Mouse (Mus musculus) left cerebral cortex, postnatal 14 days (tissue): ENCODE results near the gene Ttc7b. TPM values are rescaled to one million over a fixed set of nuclear protein-coding genes. Genes with fewer than 3 reads are reported as not detected.

Source experiments
- DNase-seq, 2 experiments: peaks; one replicate each; pipeline ENCODE4 v3.0.0; 2021 to 2022; ENCODE audit warnings: low spot score in 2 of 2, mixed read lengths in 1 of 2
- intact Hi-C: fragments of 180-260 bp; cut with DNase I; formaldehyde crosslinking; loops from one replicate; pipeline ENCODE4 v1.15.1; 2025
- total RNA-seq, 2 experiments: library from RNA; stranded (reverse); gene quantifications; 2 replicates each; pipeline ENCODE4 v1.2.3; 2021

Gene Ttc7b
- total RNA-seq, 2 experiments from 2014 or later, result 178 to 200 TPM

DNA sequence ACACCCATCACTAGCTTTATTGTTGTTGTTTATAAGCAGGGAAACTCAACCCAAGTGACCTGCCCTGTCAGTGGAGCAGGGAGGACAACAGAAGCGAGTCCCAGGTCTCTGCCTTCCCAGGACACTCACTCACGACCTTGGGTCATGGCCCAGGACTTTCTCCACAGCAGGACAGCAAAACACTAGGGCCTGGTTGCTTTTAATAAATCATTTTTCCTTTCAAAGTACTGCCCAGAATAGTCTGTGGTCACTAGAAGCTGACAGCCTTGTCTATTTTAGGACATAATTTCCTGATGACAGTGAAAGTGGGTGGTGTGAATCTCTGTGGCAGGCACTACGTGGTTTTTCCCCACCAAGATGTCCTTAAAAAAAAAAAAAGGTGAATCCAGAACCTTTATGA lies 7.6 kb upstream of the Ttc7b start:
- DNase-seq, result no peak
- intact Hi-C loops, result no loop called here

DNA sequence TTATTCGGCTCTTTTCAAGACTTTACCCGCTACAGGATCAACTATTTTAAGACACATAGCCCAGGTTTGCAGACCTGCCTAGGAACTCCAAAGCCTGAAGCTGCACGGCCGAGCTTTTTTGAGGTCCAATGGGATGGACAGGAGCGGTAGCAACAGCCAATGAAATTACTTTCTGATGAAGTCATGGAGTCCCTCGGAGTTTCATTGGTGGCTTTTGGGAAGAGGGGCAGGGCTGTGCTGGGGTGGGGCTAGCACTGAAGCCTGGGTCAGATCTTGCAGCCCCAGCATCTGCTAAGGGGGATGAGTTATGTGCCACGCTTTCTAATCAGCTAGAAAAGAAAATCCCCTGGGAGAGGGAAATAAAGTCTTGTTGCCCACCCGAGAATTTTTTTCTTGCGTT lies 7.1 kb upstream of the Ttc7b start:
- intact Hi-C loops, result no loop called here

DNA sequence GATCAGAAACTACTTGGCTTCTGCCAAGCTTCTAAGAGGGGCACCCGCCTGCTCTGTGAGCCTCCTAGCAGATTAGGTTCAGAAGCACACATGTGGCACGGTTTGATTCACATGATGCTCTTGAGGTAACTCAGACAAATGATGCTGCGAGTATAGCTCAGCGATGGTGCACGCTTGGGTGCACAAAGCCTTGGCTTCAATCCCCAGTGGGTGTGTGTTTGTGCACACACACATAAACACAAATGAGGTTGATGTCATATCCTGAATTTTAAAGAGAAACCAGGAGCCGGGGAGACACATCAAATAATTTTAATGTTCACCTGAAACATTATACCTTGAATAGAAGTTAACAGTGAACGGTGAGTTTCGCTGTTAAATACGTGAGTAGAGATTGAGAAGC lies 6.6 kb upstream of the Ttc7b start:
- DNase-seq, result no peak
- intact Hi-C loops, result no loop called here

More for the DNA sequence above, 7.1 kb upstream of the Ttc7b start:
- peak; percentile 84 to 90 for DNase-seq

DNA sequence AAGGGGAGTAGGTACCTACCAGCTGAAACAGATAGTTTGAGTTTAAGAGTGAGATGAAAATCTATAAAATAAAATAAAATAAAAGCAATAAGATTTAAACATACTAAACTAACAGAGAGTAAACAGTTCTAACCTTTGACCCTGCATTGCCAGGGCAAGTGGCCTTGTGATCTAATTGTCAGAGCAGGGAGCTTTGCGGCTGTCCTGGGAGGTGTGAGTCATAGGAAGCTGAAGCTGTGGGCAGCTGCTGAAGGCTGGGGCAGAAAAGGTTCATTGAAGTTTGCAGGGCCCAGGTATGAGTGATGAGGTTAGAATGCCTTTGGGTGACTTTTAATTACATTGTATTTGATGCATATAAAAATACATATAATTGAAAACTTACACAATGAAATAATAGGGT lies 5.3 kb upstream of the Ttc7b start:
- intact Hi-C loops, result no loop called here
- DNase-seq, result no peak

DNA sequence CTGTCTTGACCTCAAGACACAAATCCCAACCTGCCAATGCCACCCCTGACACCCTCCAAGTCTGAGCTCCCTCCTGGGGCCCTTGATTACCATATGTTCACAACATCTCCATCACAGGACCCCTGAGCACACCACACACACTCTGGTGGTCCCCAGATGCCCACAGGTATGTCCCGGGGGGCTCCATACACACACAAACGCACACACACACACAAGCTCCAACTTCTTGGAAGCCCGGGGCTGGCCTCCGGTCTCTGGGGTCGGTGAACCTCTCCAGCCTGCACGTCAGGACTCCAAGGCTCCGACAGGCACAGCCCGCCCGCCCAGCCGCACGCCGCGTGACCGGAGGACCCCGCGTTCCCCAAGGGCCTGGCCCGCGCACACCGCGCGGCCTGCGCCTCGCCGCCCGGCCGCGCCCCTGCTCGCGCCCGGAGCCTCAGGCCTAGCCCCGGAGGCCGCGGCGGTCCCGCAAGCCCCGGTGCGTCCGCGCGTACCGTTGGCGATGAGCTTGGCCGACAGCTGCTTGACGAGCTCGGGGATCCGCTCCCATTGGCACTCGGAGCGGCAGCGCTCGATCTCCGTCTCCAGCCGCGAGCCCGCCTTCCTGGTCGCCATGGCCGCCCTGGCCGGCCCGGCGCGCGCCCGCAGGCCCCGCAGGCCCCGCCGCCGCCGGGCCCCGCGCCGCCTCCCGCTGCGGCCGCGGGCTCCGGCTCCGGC lies 391 bp downstream of the Ttc7b start:
- peak in 1 of 2 experiments; percentile 40 for DNase-seq
- intact Hi-C loops, result no loop called here

DNA sequence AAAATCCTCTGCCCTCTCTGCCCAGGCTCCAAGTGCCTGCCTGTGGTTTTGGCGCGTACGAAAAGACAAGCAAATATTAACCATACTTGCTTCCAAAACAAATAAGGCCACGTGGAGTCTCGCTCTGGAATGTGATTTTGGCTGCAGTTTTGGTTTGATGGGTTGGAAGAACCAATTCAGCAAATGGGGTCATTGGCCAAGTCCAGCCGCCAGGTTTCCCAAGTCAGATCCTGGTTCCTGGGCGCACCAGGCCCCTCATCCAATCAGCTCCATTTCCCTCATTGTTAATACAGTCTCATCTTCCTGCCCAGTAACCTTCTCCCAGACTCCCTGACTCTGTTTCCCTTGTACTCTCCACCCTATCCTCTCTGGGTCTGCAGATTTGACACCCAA lies 946 bp downstream of the Ttc7b start:
- intact Hi-C loops, result no loop called here
- DNase-seq, result no peak

DNA sequence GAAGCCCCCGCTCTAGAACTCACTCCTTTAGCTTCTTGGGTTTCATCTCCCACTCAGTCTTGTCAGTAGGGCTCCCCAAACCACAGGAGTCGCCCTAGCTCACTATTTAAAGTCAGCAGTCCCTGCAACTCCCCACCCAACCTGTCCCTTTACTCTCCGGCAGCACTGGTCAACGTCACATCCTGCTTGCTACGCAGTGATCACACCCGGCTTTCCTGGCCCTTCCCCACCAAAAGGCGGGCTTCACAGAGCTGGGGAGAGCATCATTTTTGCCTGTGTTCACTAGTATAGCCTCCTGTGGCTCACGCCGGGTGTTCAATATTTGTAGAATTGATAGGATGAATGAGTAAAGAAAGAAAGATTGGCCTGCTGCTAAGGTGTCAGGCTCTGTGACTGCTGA lies 3.3 kb downstream of the Ttc7b start:
- intact Hi-C loops, result no loop called here
- DNase-seq, result no peak

DNA sequence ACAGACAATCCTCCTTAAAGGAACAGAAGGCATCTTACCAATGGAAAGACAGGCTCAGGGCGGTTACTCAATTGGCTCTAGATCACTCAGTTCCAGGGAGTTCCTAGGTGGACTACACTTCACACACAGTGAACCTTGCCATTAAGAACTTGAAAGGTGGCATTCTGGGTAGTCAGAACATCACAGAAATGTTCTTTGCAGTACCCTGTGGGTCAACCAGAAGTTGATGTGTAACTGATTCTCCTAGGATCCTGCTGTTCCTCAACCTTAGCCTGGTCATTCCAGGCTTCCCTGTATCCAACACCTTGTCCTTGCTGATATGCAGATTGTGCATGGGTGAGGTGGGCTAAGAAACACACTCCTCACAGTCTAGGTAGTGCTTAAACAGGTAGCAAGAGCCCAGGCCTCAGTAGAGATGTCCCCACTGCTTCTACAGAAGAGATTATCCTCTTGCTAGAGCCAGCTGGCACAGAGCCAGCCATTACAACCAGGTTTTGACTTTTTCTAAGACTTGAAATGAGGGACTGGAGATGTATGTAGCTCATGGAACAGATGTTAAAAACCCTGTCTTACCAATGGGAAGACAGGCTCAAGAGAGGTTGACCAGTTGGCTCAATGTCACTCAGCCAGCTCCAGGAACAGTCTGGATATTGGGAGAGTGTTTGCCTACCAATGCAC lies 4.3 kb downstream of the Ttc7b start:
- no peak for DNase-seq

DNA sequence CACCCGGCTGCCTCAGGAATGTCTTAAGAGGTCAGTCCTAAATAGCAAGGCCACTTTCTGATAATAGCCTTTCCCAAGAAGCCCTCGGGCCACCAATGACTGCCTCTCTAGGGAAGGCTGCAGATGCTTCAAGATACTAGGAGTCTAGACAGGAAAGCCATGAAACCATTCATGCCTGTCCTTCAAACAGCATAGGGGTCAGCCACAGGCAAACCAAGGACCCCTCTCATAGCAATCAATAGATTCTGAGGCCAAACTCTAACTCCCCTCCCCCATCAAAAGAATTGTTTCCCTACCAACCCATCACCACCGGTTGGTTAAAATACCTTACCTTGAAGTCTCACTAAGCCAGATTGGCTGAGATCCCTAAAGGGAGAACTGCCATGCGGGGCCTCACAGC lies 5.1 kb downstream of the Ttc7b start:
- intact Hi-C loops, result no loop called here
- no peak for DNase-seq

More for the DNA sequence above, 4.3 kb downstream of the Ttc7b start:
- intact Hi-C loops, result no loop called here

DNA sequence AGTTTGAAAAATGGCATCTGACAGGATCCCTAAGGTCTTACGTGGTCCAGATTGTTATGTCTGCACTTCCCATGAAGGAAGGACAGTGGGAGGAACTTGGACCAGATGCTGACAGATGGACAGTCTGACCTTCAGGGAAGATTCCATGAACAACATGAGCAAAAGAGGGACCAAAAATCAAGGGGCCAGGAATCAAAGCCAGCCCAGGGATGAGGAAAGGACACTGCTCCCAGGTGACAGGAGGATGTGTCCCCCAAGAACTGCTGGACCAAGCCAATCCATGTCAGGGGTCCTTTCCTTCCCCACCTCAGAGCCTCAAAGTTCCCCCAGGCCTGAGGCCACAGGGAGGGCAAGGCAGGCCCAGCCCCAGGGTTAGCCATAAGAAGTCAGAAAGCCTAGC lies 6.0 kb downstream of the Ttc7b start:
- intact Hi-C loops, result no loop called here
- no peak for DNase-seq

DNA sequence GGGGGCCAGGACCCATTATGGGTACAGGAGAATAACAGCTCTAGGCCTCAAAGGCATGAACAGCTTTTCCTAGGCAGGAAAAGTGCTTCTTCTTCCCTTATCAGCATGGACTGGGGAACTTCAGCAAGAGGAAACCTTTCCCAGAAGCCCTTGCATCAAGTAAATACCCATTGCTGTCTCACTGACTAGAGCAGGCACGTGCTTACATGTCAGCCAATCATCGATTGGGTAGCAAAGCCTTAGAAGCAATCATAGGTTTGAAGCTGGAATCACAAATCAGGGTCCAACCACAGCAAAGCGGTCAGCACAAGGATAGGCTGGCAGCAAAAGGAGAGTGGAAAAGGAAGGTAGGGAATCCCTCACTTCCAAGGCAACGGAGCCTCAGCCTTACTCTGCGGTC lies 7.5 kb downstream of the Ttc7b start:
- intact Hi-C loops, result no loop called here

DNA sequence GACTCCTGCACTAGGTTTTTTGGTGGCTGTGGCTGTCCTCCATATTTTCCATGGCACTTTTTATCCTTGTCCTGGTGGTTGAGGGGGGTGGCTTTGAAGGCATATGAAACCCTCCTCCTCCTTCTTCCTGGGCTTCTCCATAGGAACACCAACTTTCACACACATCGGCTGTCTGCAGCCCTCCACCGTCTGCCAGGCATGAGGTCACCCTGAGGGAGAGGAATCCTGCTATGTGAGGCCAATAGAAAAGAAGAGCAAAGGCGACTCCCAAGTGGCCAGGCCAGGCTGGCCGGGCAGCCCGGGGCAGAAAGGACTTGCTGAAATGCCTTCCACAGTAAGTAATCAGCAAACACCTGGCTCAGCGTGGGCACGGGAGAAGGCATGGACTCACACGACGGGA lies 8.0 kb downstream of the Ttc7b start:
- intact Hi-C loops, result no loop called here
- DNase-seq, result no peak

More for the DNA sequence above, 7.5 kb downstream of the Ttc7b start:
- DNase-seq, result no peak

DNA sequence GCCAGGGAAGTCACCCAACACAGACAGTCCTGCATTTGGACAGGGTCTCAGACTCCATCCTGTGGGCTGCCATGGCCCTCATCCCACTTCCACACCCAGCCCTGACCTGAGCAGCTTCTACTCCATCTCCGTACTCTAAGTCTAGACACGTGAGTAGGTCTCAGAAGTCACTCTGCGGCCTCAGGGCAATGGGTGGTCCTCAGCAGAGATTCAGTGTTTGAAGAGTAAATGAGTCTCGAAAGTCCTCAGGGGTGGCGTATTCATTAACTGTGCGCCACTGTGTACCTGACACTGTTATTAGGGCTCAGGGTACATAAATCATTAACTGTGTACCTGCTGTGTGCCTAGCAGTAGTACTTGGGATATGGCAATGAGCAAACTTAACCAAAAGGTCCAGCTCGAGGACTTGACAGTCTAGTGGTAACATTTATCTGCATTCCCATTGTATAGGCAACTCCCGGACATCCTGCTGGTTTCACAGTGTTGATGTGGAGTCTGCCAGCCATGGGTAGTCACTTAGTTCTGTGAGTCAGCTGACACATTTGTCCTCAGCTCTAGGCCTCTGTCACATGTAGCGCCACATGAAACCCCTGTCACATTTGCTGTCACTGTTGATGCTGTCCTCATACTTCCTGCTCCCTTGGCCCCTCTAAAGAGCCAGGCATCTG lies 10.9 kb downstream of the Ttc7b start:
- intact Hi-C loops, result no loop called here

DNA sequence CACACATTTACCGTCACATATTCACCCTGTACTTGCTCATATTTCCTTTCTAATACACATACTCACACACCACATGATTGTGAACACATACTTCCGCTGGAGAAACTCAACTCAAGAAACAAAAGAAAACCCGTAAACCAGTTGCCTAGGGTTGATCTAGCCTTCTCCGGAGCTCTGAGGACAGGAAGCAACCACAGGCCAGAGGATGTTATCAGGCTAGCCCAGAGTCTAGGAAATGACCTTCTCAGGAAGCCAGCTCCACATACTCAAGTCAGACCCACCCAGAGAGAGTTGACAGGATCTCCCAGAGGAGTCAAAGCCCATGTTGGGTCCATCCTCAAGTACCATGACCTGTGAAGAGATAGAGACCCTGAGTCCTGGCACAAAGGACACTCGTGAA lies 12.0 kb downstream of the Ttc7b start:
- no peak for DNase-seq
- intact Hi-C loops, result no loop called here

More for the DNA sequence above, 10.9 kb downstream of the Ttc7b start:
- DNase-seq, result no peak

DNA sequence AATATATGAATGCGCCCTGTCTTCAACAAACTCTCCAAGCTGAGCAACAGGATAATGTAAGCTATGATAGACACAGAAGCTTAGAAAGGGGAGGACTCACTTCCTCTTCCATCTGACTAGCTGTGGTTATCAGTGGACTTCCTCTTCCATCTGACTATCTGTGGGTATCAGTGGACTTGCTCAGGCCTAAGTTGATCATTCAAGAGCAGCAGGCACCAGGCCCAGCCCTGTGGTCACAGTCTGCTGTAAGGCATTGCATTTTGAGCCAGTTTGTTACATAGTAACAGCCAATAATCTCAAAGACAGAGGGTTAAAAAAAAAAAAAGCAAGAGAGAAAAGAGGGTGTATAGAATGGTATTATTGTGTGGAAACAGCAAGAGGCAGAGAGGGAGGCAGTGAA lies 15.1 kb downstream of the Ttc7b start:
- no peak for DNase-seq
- intact Hi-C loops, result no loop called here

DNA sequence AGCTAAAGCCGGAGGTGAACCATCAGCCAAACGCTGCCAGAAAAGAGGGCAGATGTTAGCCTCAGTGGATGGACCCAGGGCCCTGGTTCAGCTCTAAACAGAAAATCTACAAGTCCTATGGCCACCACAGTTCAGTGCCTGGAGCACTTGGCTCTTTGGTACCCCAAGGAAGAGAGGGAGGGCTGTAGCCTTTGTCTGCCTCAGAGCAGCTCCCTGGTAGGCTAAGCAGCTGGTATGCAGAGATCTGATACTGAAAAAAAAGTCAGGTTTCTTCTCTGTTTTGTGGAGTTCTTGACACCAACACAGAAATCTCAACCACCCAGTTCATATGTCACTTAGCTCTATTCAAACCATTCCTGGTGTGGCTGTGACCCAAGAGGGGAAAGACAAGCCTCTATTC lies 16.0 kb downstream of the Ttc7b start:
- no peak for DNase-seq
- intact Hi-C loops, result no loop called here

DNA sequence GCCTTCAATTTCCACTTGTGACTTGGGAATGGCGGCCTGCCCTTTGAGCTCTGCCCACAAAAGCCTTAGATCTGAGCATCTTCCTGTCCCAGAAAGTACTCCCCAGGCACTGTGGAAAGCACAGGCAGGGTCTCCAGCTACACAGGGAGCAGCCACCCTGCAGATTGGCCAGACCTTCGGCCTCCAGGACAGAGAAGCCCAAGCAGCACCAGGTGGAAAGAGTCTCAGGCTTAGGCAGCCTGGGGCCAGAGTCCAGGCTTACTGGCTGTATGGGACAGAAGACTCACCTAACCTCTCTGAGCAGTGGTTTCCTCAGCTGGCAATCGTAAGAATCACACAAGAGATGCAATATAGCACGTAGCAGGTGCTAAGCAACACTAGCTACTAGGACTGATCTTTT lies 17.0 kb downstream of the Ttc7b start:
- no peak for DNase-seq
- intact Hi-C loops, result no loop called here

DNA sequence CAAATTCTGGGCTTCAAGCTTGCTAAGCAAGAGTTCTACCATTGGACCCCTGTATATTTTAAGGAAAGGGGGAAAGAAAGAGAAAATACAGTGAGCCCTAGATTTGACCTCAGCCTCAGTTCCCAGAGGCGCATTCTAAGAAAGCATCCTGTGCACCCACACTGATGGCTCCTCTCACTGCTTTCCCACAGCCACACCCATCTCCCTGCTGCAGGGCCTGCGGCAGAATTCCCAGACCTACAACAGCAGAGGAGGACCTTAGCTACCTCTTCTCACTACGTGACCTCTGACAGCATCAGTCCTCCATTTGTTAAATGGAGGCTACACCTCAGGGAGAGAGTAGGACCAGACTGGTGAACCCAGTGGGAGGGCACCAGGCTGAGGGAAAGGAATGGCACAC lies 18.1 kb downstream of the Ttc7b start:
- DNase-seq, result no peak
- intact Hi-C loops, result no loop called here

DNA sequence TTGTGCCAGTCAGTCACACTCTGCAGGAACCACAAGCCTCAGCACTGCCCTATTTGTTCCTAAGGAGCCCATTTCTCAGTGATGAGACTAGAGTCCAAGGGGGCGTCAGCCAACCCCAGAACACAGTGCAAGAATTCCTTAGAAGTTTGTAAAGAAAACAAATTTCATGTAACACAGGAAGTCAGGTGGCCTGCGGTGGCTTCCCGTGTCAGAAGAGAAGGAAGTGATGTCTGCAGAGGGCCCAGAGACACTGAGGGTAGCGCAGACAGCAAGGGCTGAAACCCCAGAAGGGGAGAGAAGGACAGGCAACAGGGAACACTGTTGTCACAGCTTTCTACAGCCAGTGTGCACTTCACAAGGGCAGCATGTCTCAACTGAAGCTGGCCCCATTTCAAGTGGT lies 19.4 kb downstream of the Ttc7b start:
- DNase-seq, result no peak
- intact Hi-C loops, result no loop called here

DNA sequence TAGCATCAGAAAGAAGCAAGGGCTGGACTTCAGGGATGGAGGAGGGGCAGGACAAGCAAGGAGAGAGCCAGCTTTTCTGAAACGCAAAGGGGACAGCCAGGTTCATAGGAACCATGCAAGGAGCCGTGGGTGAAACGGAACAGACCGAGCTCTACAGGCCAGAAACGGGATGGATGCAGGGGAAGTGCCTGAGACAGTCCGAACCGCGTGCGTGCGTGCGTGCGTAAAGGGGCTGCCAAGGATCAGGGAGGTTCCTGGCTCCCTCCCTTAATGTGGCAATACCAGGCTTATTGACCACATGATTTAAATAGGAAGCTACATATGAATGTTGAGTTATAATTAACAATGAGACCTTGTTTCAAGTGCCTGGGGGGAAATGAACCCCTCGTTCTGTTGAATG lies 21.2 kb downstream of the Ttc7b start:
- DNase-seq, result no peak
- intact Hi-C loops, result no loop called here

DNA sequence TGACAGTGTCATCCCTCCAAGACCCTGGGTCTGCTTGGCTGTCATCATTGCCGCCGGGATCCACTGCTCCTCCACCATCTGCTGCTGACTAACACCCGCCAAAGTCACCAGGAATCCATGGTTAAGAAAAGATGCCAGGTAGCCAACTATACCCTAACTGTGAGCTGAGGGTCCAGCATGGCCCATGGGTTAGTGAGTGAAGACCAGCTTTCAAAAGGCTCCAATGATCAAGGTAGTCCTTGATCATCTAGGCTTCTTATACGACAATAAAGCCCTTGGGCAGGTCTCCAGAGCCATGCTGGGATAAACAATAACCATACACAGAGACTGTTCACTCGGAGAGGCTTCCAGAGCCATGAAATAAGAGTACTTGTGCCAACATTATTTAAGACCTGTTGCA lies 22.6 kb downstream of the Ttc7b start:
- no peak for DNase-seq
- intact Hi-C loops, result no loop called here
